Mouse (Mus musculus): Measurements from ENCODE around the gene Vmn1r103.
"Not testable (repeated sequence)": the region's sequence is repeated elsewhere in the genome, so short reads cannot be mapped to it uniquely, and the experiment has no call there.

Vmn1r103 gene

GRCm38 (mm10) chr7:20510434-20510833 lies at the start of gene Vmn1r103:
Vmn1r103 (minus strand) TSS chr7:20510534.
- DNase-seq (ENCODE audit: low read depth) = not testable (repeated sequence)

GRCm38 (mm10) chr7:20545657-20546056 lies 35.3 kb upstream of the Vmn1r103 start, which contains the start of gene Gm5726:
Gm5726 (minus strand) TSS chr7:20545757.
- not testable (repeated sequence) for DNase-seq (ENCODE audit: low read depth)

GRCm38 (mm10) chr7:20533537-20533936 lies 23.2 kb upstream of the Vmn1r103 start, which contains the start of gene Vmn1r104:
Vmn1r104 (plus strand) TSS chr7:20533837.
- DNase-seq (ENCODE audit: low read depth) = not testable (repeated sequence)

GRCm38 (mm10) chr7:20474825-20475224 lies 35.5 kb downstream of the Vmn1r103 start, which contains the start of gene Gm10670:
Gm10670 (minus strand) TSS chr7:20474925.
- not testable (repeated sequence) for DNase-seq (ENCODE audit: low read depth)
